Mouse (Mus musculus) midbrain, embryonic 12.5 days (tissue): ENCODE data around the gene Nptx1. TPM values are rescaled to one million over a fixed set of nuclear protein-coding genes. Genes with fewer than 3 reads are reported as not detected.

Source experiments
- ATAC-seq: fragments of 200-750 bp; cut with Nextera tagmentation; 2 replicates; pipeline ENCODE4 v1.8.0; 2017; ENCODE audit warnings: low read depth, moderate TSS enrichment, moderate library complexity; ENCODE audit not compliant: low FRiP score
- H3K27ac ChIP-seq: fragments of 300-500 bp; sonication (generic); replicated peaks from 2 replicates; pipeline ENCODE4 v1.5.1; 2016; ENCODE audit warnings: mild to moderate bottlenecking
- H3K27me3 ChIP-seq: fragments of 300-500 bp; sonication (generic); 2 replicates; pipeline ENCODE4 v1.6.1; 2016; ENCODE audit warnings: mild to moderate bottlenecking
- H3K36me3 ChIP-seq: fragments of 300-500 bp; sonication (generic); 2 replicates; pipeline ENCODE4 v1.6.1; 2016
- H3K4me1 ChIP-seq: fragments of 300-500 bp; sonication (generic); 2 replicates; pipeline ENCODE4 v1.6.1; 2016
- H3K4me2 ChIP-seq: fragments of 300-500 bp; sonication (generic); replicated peaks from 2 replicates; pipeline ENCODE4 v1.6.1; 2016; ENCODE audit warnings: mild to moderate bottlenecking, moderate library complexity
- H3K4me3 ChIP-seq: fragments of 300-500 bp; sonication (generic); 2 replicates; pipeline ENCODE4 v1.5.1; 2016; ENCODE audit warnings: mild to moderate bottlenecking
- H3K9ac ChIP-seq: fragments of 300-500 bp; sonication (generic); replicated peaks from 2 replicates; pipeline ENCODE4 v1.6.1; 2016; ENCODE audit warnings: mild to moderate bottlenecking, moderate library complexity
- H3K9me3 ChIP-seq: fragments of 300-500 bp; sonication (generic); 2 replicates; pipeline ENCODE4 v1.6.1; 2016; ENCODE audit warnings: mild to moderate bottlenecking
- WGBS: fragments of 180-500 bp; shearing (Covaris S2); methylation state at CpG from one replicate; pipeline ENCODE4 v1.1.7; 2016; 5-methylcytosine and 5-hydroxymethylcytosine counted together
- polyA plus RNA-seq: library from polyadenylated mRNA; unstranded; fragments of >200 nt; fragmentation: Nextera tagmentation; extraction: Ambion mirVana; gene quantifications from 2 replicates; pipeline ENCODE4 v1.2.1, GENCODE M21; 2016

Gene Nptx1
- polyA plus RNA-seq, 1 experiment from 2014 or later = 6.2 TPM

DNA sequence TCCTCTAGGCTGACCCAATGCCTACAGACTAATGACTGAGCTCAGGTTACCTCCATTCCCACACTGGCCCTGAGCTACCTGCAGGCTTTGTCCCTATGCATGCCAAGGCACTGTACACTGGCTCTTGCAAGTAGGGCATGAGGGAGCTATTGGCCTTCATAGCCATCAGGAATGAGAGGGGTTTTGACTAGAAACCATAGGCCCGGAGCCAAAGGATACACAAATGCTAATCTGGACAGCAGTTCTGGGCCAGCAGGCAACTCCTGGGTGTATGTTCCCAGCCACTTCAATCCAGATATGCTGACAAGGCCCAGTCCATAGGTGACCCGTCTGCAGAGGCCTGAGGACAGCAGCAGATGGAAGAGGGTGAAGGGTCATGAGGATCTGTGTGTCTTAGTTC is 47.5 kb downstream of the Nptx1 start:
- Histone ChIP-seq H3K4me3 (no peak overlapping the region), H3K4me2 (no peak overlapping the region), H3K9ac (no peak overlapping the region), H3K27me3 (no peaks in the 10 kb centered on the region), H3K27ac (no peak overlapping the region), H3K9me3 (no peaks in the 10 kb centered on the region), H3K36me3 (peaks cover 75% of the 10 kb centered on the region), H3K4me1 (no peaks in the 10 kb centered on the region)
- WGBS = 81% methylated on average over 2 of the region's 2 CpGs
- no peak for ATAC-seq

DNA sequence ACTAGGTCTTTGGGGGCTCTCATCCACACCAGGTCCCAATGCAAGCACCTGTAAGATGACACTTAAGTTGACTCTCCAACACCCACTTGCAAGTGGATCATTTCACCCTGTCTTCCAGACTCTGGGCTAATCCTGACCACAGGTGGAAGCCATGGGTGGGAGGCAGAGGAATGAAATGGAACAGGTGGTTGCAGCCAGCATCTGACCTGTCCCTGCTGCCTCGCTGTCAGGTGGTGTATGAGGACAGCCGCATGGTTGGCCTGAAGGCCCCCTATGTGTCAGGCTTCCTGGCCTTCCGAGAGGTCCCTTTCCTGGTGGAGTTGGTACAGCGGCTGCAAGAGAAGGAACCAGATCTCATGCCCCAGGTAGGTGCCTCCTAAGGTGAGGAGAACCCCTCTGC is 48.3 kb downstream of the Nptx1 start:
- Histone ChIP-seq H3K27me3 (no peaks in the 10 kb centered on the region), H3K27ac (no peak overlapping the region), H3K4me3 (no peak overlapping the region), H3K4me1 (peaks cover 1% of the 10 kb centered on the region; the same call in 1 of the 2 replicates), H3K9ac (no peak overlapping the region), H3K9me3 (no peaks in the 10 kb centered on the region), H3K4me2 (no peak overlapping the region), H3K36me3 (peaks cover 71% of the 10 kb centered on the region)
- no peak for ATAC-seq
- WGBS = 96% methylated on average over 4 of the region's 4 CpGs

DNA sequence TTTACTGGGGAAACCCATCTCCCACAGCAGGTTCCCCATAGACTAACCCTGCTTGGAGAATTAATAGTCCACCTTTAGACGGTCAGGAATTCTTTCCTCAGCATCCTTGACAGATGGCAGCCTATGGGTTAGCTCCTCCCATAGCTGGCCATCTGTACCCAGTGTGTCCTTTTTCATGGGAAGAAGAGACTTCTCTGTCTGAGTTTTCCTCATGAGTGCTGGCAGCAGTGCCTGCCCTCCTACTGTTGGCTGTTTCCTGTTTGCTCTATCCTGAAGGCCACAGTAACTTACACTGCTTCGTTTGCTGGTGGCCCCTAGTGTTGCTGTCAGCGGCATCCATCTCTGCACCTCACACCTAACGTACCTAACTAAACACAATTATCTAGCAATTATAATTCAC is 50.1 kb downstream of the Nptx1 start:
- Histone ChIP-seq H3K4me2 (no peak overlapping the region), H3K36me3 (peaks cover 55% of the 10 kb centered on the region), H3K4me1 (peaks cover 13% of the 10 kb centered on the region), H3K4me3 (no peak overlapping the region), H3K27me3 (no peaks in the 10 kb centered on the region), H3K9ac (no peak overlapping the region), H3K9me3 (no peaks in the 10 kb centered on the region), H3K27ac (no peak overlapping the region)
- WGBS = 85% methylated on average over 4 of the region's 4 CpGs
- no peak for ATAC-seq

DNA sequence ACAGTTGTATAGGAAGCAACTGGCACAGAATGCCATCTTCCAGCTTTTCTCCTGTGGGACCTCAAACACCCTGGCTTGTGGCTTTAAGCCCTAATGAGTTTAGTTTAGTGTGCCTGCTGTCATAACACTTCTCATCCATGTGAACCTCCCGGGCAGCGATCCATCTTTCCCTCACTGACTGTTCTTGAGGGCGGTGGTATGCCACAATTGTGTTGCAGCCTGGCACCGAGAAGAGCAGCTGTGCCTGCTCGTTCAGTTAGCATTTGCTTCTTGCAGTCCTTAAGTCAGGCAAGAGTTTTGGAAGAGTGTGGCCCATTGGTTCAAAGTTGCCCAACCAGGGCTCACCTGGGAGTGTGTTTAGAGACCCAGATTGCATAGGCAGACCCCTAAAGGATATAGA is 51.4 kb downstream of the Nptx1 start:
- no peak overlapping the region for H3K4me2 ChIP-seq
- no peaks in the 10 kb centered on the region for H3K9me3 ChIP-seq
- 96% methylated on average over 5 of the region's 5 CpGs for WGBS
- H3K27me3 ChIP-seq = no peaks in the 10 kb centered on the region
- no peak overlapping the region for H3K27ac ChIP-seq
- no peak for ATAC-seq
- peaks cover 43% of the 10 kb centered on the region for H3K36me3 ChIP-seq
- no peak overlapping the region for H3K4me3 ChIP-seq
- peaks cover 18% of the 10 kb centered on the region for H3K4me1 ChIP-seq
- no peak overlapping the region for H3K9ac ChIP-seq

DNA sequence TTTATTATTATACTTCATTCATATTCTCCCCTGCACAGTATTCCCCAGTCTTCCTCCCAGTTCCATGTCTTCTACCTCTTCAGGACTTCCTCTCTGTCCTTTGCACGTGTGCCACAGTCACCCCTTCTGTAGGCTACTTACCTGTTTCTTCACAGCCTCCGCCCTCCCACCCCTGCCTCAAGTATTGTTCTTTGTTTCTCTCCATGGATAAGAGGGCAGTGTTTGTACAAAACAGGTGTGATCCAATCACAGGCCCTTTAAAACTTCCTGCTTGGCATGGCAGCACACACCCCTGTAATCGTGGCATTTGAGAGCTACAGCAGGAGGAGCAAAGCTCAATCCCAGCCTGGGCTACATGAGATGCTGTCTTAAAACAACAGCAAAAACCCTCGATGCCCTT is 54.0 kb downstream of the Nptx1 start:
- H3K9me3 ChIP-seq = no peaks in the 10 kb centered on the region
- WGBS = 85% methylated on average over 4 of the region's 4 CpGs
- H3K4me3 ChIP-seq = no peak overlapping the region

DNA sequence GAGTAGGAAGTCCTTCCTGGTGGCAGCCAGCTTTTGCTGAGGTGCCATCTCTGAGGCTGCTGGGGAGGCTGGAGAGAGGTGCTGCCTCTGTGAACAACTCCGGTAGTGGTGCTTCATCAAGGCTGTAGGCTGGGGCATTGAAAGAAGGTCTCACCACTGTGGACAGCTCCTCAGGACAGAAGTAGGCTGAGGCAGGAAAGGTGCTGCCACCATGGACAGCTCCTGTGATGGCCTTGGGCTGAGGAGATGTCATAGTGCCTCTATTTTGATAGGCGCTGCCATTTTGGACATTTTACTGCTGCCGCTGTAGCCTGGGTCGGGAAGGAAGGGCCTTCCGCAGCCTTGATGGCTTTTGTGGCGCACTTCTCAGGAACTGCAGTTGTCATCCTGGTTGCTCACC is 54.7 kb downstream of the Nptx1 start:
- Histone ChIP-seq H3K9ac (peak overlapping the region; percentile 90), H3K27ac (no peak overlapping the region), H3K36me3 (peaks cover 13% of the 10 kb centered on the region), H3K9me3 (no peaks in the 10 kb centered on the region), H3K4me1 (peaks cover 25% of the 10 kb centered on the region), H3K4me3 (peak overlapping the region; percentile 85; the same call in 1 of the 2 replicates), H3K27me3 (peaks cover 14% of the 10 kb centered on the region; the same call in 1 of the 2 replicates), H3K4me2 (peak overlapping the region; percentile 85)
- WGBS = 96% methylated on average over 6 of the region's 6 CpGs
- ATAC-seq = no peak

More for the DNA sequence above, 54.0 kb downstream of the Nptx1 start:
- Histone ChIP-seq H3K27ac (no peak overlapping the region), H3K27me3 (peaks cover 14% of the 10 kb centered on the region; the same call in 1 of the 2 replicates), H3K4me2 (no peak overlapping the region), H3K4me1 (peaks cover 25% of the 10 kb centered on the region), H3K9ac (no peak overlapping the region), H3K36me3 (peaks cover 20% of the 10 kb centered on the region)
- ATAC-seq = no peak

DNA sequence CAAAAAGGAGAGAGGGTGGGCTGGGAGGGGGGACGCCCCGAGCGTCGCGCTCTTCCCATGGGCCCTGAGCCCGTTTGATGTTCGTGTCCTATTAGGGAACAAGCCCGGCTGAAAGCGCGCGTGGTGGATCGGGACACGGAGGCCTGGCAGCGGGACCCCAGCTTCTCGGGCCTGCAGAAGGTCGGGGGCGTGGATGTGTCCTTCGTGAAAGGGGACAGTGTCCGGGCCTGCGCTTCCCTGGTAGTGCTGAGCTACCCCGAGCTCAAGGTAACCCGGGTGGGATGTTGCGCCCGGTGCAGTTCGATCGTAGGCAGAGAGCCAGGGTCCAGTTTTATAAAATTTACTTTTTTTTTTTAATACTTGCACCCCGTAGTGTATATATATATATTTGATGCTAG is 55.9 kb downstream of the Nptx1 start:
- no peaks in the 10 kb centered on the region for H3K9me3 ChIP-seq
- H3K4me3 ChIP-seq = peak overlapping the region; percentile 85
- H3K36me3 ChIP-seq = peaks cover 12% of the 10 kb centered on the region
- peaks cover 25% of the 10 kb centered on the region for H3K4me1 ChIP-seq
- peaks cover 14% of the 10 kb centered on the region; the same call in 1 of the 2 replicates for H3K27me3 ChIP-seq
- peak overlapping the region; percentile 85 for H3K4me2 ChIP-seq
- ATAC-seq = no peak
- H3K9ac ChIP-seq = peak overlapping the region; percentile 90
- WGBS = 7% methylated on average over 27 of the region's 27 CpGs
- H3K27ac ChIP-seq = peak overlapping the region; percentile 92

DNA sequence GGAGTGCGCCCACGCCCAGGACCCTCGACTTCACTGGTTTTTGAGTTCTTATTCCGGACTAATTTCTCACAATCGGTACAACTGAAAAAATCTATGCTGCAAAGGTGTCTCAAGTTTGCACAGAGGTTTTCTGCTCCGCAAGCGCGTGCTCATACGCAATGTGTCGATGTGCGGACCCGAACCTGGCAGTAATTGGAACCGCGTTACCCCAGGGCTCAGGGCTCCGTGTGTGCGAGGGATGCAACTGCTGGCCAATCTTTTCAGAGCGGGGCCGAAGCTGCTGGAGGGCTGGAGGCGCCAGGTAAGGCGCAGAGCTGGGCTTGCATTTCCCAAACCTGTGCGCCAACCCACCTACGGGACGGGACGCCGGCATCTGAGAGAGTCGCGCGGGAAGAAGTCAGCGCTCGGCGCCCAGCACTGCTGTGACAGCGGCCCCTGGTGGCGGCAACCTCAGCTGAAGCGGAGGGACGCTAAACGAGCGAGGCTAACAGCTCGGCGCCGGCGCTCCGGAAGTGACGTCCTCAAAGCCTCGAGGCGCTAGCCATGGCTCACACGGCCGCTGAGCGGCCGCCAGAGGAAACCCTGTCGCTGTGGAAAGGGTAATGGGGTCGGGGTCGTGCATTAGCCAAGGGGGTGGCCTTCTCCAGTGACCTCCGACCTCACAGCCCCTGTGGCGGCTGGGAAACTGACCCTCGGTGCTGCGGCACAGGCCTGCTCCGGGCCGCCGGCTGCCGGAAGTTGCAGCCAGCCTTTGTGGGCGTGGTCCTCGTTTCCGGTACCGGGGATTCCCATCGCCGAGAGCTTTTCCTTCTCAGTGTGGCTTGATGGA is 56.5 kb downstream of the Nptx1 start, which contains the start of gene Endov:
TSS of gene Endov (plus strand) at position 487 of the 829 bp plus-strand sequence.
- ATAC-seq = peak; percentile 94

More for the DNA sequence above, 56.5 kb downstream of the Nptx1 start, which contains the start of gene Endov:
- peaks cover 12% of the 10 kb centered on the region for H3K36me3 ChIP-seq
- under 1% methylated on average over 60 of the region's 66 CpGs for WGBS
- H3K27me3 ChIP-seq = peaks cover 14% of the 10 kb centered on the region; the same call in 1 of the 2 replicates
- no peaks in the 10 kb centered on the region for H3K9me3 ChIP-seq
- H3K27ac ChIP-seq = peak within 1 kb of the TSS; percentile 92
- peak within 1 kb of the TSS; percentile 85 for H3K4me3 ChIP-seq
- H3K4me2 ChIP-seq = peak within 1 kb of the TSS; percentile 85
- H3K9ac ChIP-seq = peak within 1 kb of the TSS; percentile 90
- peaks cover 25% of the 10 kb centered on the region for H3K4me1 ChIP-seq

Other genes with a start within 250 kb of the Nptx1 start
- gene Eif4a3, start 247.7 kb downstream of the Nptx1 start, polyA plus RNA-seq = 326 and 341 TPM in 2 replicates
- 0.06 and 0.10 TPM in 2 replicates for gene Card14, start 240.0 kb downstream of the Nptx1 start, polyA plus RNA-seq
- gene Sgsh, start 192.2 kb downstream of the Nptx1 start, polyA plus RNA-seq = 4.6 and 6.5 TPM in 2 replicates
- 4.2 and 6.1 TPM in 2 replicates for gene Slc26a11, start 192.2 kb downstream of the Nptx1 start, polyA plus RNA-seq
- 1.2 TPM in 2 replicates for gene Rnf213, start 154.7 kb downstream of the Nptx1 start, polyA plus RNA-seq
- 24.9 and 25.1 TPM in 2 replicates for gene Endov, start 56.4 kb downstream of the Nptx1 start, polyA plus RNA-seq
- gene Rptor, start 55.2 kb upstream of the Nptx1 start, polyA plus RNA-seq = 18.3 and 19.0 TPM in 2 replicates